28 mouse cellular contexts compared by ENCODE assay signal in the genomic region with DNA sequence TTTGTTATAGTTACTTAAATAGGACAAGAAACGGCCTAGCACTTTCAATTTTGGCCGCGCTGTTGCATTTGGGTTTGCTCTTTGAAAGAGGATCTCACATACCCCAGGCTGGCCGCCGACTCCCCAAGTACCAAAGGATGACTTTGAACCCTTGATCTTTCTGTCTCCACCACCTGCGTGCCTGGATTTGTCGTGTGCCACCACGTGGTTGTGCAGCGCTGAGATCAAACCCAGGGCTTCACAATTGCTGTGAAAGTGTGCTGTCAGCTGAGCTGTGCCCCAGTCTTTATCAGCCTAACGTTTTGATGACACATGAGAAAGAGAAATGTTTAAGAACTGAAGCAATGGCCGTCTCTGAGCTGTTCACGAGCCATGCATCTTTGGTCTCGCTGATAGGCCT.
DNase-seq lines count a peak whose midpoint lies in the region; ATAC-seq and TF ChIP-seq lines count a peak whose summit lies in the region.
"Had no signal": no experiment of that assay in that cellular context is flagged by ENCODE, and none has a peak within 500 bp of the region (broad histone marks: within the 10 kb centered on the region; RNA-seq: fewer than 3 reads in every experiment).

No protein-coding gene starts in this region.

- no peaks in the 10 kb centered on the region for H3K27me3 ChIP-seq in midbrain, embryonic 15.5 days (replicated peaks)
- H3K27me3 ChIP-seq in midbrain, embryonic 13.5 days, result no peaks in the 10 kb centered on the region
- no peaks in the 10 kb centered on the region for H3K27me3 ChIP-seq in heart, adult 2 months (ENCODE audit: control insufficient read depth, insufficient read depth, low read length)
- H3K27me3 ChIP-seq: heart, embryonic 12.5 days; heart, embryonic 15.5 days had no signal

- peaks cover 28% of the 10 kb centered on the region for H3K4me1 ChIP-seq in midbrain, embryonic 15.5 days
- peaks cover 31% of the 10 kb centered on the region for H3K4me1 ChIP-seq in midbrain, embryonic 13.5 days (replicated peaks)
- H3K4me1 ChIP-seq in heart, adult 2 months (ENCODE audit: control insufficient read depth, insufficient read depth, low read length), result peaks cover 4% of the 10 kb centered on the region
- H3K4me1 ChIP-seq: heart, embryonic 12.5 days had no signal

- no peak overlapping the region for H3K4me2 ChIP-seq in midbrain, embryonic 15.5 days
- no peak overlapping the region for H3K4me2 ChIP-seq in midbrain, embryonic 13.5 days (replicated peaks)
- H3K4me2 ChIP-seq: embryonic facial prominence, embryonic 13.5 days; forebrain, embryonic 12.5 days; heart, embryonic 12.5 days; heart, embryonic 15.5 days; hindbrain, embryonic 14.5 days had no signal

- 79% methylated on average over 13 of the region's 13 CpGs for WGBS in midbrain, embryonic 15.5 days
- 86% methylated on average over 13 of the region's 13 CpGs for WGBS in midbrain, embryonic 13.5 days
- 82% methylated on average over 13 of the region's 13 CpGs for WGBS in heart, adult 2 months

- H3K9me3 ChIP-seq in midbrain, embryonic 15.5 days, result no peaks in the 10 kb centered on the region
- no peaks in the 10 kb centered on the region for H3K9me3 ChIP-seq in midbrain, embryonic 13.5 days
- H3K9me3 ChIP-seq: embryonic facial prominence, embryonic 10.5 days; embryonic facial prominence, embryonic 13.5 days; forebrain, embryonic 12.5 days; heart, embryonic 12.5 days; heart, embryonic 15.5 days had no signal

- TF ChIP-seq POLR2A in heart, adult 2 months (IDR thresholded peaks at IDR 0.05; ENCODE audit: insufficient read depth, low read depth, low read length), result no peak

- intact Hi-C loops in heart, adult 2 months (cut with DNase I), result no loop called here

- H3K79me2 ChIP-seq in heart, adult 2 months (replicated peaks; ENCODE audit: control insufficient read depth, insufficient read depth, low read length), result no peaks in the 10 kb centered on the region

- peak; percentile 18; the same call in 1 of the 2 replicates for ATAC-seq in midbrain, embryonic 15.5 days (replicated peaks)
- no peak for ATAC-seq in midbrain, embryonic 13.5 days
- ATAC-seq: CD4-positive, CD25-positive, alpha-beta regulatory T cell, adult 4 months; forebrain, embryonic 16.5 days; hindbrain, postnatal 0 days had no signal

- no peaks in the 10 kb centered on the region for H3K36me3 ChIP-seq in midbrain, embryonic 15.5 days (replicated peaks)
- H3K36me3 ChIP-seq in midbrain, embryonic 13.5 days, result no peaks in the 10 kb centered on the region
- no peaks in the 10 kb centered on the region for H3K36me3 ChIP-seq in heart, adult 2 months (ENCODE audit: control insufficient read depth, insufficient read depth, low read length)
- H3K36me3 ChIP-seq: embryonic facial prominence, embryonic 10.5 days; embryonic facial prominence, embryonic 13.5 days; forebrain, embryonic 12.5 days; heart, embryonic 12.5 days; heart, embryonic 15.5 days had no signal

- no peak overlapping the region for H3K27ac ChIP-seq in midbrain, embryonic 15.5 days
- H3K27ac ChIP-seq in midbrain, embryonic 13.5 days, result no peak overlapping the region
- no peak overlapping the region for H3K27ac ChIP-seq in heart, adult 2 months
- H3K27ac ChIP-seq: embryonic facial prominence, embryonic 10.5 days; embryonic facial prominence, embryonic 13.5 days; forebrain, embryonic 12.5 days; gastrocnemius, adult 2 months; heart, embryonic 15.5 days; hindbrain, embryonic 14.5 days; hindbrain, postnatal 0 days had no signal

- TF ChIP-seq EP300 in heart, adult 2 months (IDR thresholded peaks at IDR 0.05; ENCODE audit: insufficient read depth, low read depth, low read length), result no peak

- no peak for TF ChIP-seq CTCF in heart, adult 2 months (IDR thresholded peaks at IDR 0.05)

- no peak overlapping the region for H3K9ac ChIP-seq in midbrain, embryonic 15.5 days
- no peak overlapping the region for H3K9ac ChIP-seq in midbrain, embryonic 13.5 days (replicated peaks)
- no peak overlapping the region for H3K9ac ChIP-seq in heart, adult 2 months (ENCODE audit: low read depth, low read length)
- H3K9ac ChIP-seq: embryonic facial prominence, embryonic 13.5 days; forebrain, embryonic 12.5 days; heart, embryonic 12.5 days; heart, embryonic 15.5 days; hindbrain, embryonic 14.5 days had no signal

- peak; percentile 27 to 29 for DNase-seq in thymus, postnatal 10 days (ENCODE audit: low spot score in 2 of 2)
- peak; percentile 40 for DNase-seq in thymus, postnatal 25 days
- no peak for DNase-seq in heart, adult 2 months
- DNase-seq in kidney, adult 18-20 months, result no peak
- DNase-seq: adrenal gland, adult 8-10 months; adrenal gland, postnatal 25 days; cerebellum, adult 11-12 months; cerebellum, adult 8-10 months; cerebellum, postnatal 10 days; cerebellum, postnatal 36 days; embryo, embryonic 11 days; gastrocnemius, adult 2 months; gastrocnemius, postnatal 14 days; heart, adult 11 months; heart, postnatal 10 days; heart, postnatal 4 days had no signal

- no peak overlapping the region for H3K4me3 ChIP-seq in midbrain, embryonic 15.5 days
- no peak overlapping the region for H3K4me3 ChIP-seq in midbrain, embryonic 13.5 days (replicated peaks)
- H3K4me3 ChIP-seq in heart, adult 2 months, result no peak overlapping the region
- H3K4me3 ChIP-seq: embryonic facial prominence, embryonic 10.5 days; embryonic facial prominence, embryonic 13.5 days; erythroblast, embryonic 14.5 days; forebrain, embryonic 12.5 days; gastrocnemius, adult 2 months; heart, embryonic 12.5 days; heart, embryonic 15.5 days had no signal

Comparison
In these comparisons a context has a peak if more than half of its experiments do, and no peak if none do; other contexts are left out.
1. DNase-seq: peak in thymus, postnatal 10 days (2 of 2) and thymus, postnatal 25 days (single experiment); none in heart, adult 2 months (0 of 2) and kidney, adult 18-20 months (single experiment).